Mouse (Mus musculus) heart, postnatal 10 days (tissue): Measurements from ENCODE around the gene Cyb5b. TPM values are rescaled to one million over a fixed set of nuclear protein-coding genes. Genes with fewer than 3 reads are reported as not detected.
"Not testable (repeated sequence)": the region's sequence is repeated elsewhere in the genome, so short reads cannot be mapped to it uniquely, and the experiment has no call there.

Experiments used
- DNase-seq, 2 experiments: peaks; one replicate each; pipeline ENCODE4 v3.0.0; 2021
- intact Hi-C: fragments of 180-260 bp; cut with DNase I; formaldehyde crosslinking; loops from one replicate; pipeline ENCODE4 v1.15.1; 2025
- total RNA-seq, 2 experiments: library from RNA; stranded (reverse); gene quantifications; 2 replicates each; pipeline ENCODE4 v1.2.3; 2021

Gene Cyb5b
- total RNA-seq, 2 experiments from 2014 or later = 47.0 to 48.9 TPM

DNA sequence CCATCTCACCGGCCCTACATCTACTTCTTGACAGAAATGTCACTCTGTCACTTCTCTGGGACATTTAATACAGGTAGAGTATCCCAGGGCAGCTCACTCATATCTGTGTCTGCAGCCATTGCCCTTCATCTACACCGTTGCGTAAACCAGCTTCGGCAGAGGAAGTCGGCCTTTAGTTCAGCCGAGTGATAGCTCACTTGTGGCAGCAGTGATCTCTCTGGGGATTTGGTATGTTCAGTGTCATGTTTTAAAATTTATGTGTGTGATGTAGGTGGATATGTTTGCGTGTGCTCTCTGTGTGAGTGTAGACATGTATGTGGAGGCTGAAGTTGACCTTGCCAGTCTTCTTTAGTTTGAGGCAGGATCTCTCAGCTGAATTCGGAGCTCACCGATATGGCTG lies 15.3 kb downstream of the Cyb5b start:
- no peak for DNase-seq
- intact Hi-C loops = no loop called here

- intact Hi-C loops = no loop called here
- DNase-seq = peak in 1 of 2 experiments; percentile 53
Observed at GRCm38 (mm10) chr8:107167848-107168247, 17.4 kb downstream of the Cyb5b start.

GRCm38 (mm10) chr8:107172152-107172551 lies 21.7 kb downstream of the Cyb5b start:
- DNase-seq = peak; percentile 54 to 55
- intact Hi-C loops = loop anchor here (1.0 kb wide), 1 partner anchor 53 kb away; no protein-coding TSS in a partner anchor

- peak in 1 of 2 experiments; percentile 36 for DNase-seq
- intact Hi-C loops = loop anchor here (1.0 kb wide), 1 partner anchor 54 kb away; no protein-coding TSS in a partner anchor
Observed at GRCm38 (mm10) chr8:107172969-107173645, 22.7 kb downstream of the Cyb5b start.

DNA sequence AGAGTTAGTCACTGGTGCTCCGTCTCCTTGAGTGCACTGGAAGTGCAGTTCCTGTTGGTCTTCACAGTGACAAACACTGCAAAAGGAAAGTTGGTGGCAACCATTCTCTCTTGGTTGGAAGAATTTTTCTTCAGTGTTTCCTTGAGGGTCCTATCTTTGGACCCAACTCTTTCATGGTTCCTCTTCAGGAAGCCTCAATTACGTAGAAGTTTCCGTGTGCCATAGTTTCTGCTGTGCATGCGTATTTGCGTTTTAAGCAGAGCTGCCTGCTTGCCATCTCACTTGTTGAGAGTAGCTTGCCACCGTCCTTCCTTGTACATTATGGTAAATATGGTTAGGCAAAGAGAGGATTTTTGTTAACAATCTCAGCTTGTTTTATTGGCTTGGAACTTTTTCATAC lies 30.7 kb downstream of the Cyb5b start:
- intact Hi-C loops = no loop called here
- no peak for DNase-seq

- DNase-seq = no peak
- intact Hi-C loops = no loop called here
Observed at GRCm38 (mm10) chr8:107184996-107185395, 34.6 kb downstream of the Cyb5b start.

DNA sequence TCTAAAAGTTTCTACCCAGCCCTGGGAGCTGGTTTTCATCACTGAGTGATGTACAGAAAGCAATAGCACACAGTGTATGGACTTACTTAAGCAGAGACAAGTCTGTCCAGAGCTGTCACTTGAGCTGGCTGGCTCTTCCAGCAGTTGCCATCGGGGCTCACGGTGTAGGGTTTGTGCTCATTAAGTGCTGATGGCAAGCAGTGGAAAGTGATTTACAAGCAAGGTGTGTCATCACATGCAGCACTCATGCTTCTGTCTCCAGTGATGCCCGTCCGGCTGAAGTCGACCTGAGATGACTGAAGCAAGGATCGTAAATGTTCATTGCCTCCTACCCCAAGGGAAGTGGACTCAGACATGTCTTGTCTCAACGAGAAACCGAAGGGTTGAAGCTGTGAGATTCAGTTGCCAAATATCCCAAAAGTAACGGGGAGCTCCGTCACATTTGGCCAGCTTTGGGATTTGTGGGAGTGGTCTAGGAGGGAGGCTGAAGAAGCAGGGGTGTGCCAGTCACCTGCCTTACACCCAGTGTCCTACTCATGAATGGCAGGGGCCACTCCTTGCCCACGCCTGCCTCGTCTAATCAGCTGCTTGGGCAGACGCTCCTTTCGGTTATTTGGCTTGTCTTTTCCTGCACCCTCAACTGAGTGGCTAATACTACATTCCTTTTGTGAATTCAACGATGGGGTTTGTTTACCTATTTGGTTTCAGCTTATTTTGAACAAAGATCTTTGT lies 36.4 kb downstream of the Cyb5b start:
- peak in 1 of 2 experiments; percentile 25 for DNase-seq
- intact Hi-C loops = no loop called here

GRCm38 (mm10) chr8:107187631-107188030 lies 37.2 kb downstream of the Cyb5b start:
- DNase-seq = peak in 1 of 2 experiments; percentile 30
- intact Hi-C loops = no loop called here

DNA sequence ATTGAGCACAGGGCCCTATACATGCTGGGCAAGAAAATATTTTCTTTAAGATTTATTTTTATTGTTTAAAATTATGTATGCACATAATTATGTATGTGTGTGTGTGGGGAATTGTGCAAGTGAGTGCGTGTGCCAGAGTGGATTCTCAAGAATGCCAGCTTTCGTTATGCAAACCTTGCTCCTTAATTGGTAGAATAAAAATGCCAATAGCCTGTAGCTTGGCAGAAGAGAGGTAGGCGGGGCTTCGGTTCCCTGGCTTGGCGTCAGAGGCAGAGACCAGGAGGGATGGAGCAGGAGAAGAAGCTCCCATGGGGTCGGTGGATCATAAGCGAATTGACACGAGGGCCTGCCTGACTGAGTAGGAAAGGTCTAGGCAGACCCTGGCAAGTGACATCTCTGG lies 42.2 kb downstream of the Cyb5b start:
- intact Hi-C loops = no loop called here
- DNase-seq = no peak

DNA sequence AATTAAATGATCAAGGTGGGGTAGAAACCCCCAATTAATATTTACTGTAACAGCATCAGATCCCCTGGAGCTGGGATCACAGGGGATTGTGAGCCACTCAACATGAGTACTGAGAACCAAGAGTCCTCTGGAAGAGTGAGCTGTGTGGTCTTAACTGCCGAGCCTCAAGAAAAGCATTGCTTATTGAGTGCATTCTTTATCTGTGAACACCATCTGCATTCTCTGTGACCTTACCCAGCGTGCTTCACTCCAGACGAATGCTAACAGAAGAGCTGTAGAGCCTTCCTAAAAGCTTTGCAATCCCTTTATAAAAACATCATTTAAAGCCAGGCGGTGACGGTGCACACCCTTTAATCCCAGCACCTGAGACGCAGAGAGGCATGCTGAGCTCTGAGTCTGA lies 42.9 kb downstream of the Cyb5b start:
- intact Hi-C loops = no loop called here
- no peak for DNase-seq

GRCm38 (mm10) chr8:107194786-107195451 lies 44.5 kb downstream of the Cyb5b start:
- intact Hi-C loops = no loop called here
- DNase-seq = no peak

DNA sequence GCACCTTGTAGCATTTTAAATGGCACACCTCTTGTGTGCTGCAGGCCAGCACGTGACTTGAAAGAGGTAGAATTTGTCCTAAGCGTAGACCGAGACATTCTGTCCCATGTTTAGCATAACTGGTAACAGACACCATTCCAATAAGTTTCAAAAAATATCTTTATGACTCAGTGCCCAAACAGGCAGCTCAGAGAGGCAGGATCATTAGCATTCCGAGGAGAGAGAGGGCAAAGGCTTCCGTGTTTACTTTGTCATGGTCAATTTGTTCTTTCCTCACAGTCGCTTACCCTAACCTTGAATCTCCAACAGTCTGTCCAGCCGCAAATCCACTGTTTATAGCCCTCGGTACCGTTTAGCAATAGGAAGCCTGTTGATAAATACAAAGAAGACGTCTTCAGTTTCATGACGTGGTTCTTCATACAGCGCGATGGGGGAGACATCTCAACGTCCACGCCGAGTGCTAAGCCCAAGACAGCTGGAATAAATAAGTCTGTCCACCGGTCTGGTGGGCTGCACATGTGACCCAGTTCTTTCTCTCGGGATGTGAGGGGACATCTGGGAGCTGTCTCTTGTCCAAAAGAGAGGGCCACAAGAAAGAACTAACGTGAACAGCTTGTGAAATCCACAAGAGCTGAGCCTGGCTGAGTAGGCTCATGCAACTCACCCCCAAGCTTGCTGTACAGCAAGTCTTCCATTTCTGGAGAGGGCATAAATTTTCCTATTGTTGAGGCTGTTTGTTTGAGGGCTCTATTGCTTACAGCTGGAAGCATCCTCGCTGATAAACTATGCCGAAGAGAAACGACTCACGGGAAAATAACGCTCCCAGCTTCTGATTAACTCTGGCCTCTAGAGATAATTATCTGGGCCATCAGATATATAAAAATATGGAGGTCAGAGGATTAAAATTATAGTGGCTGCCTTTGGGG lies 47.7 kb downstream of the Cyb5b start:
- peak in 1 of 2 experiments; percentile 30 for DNase-seq
- intact Hi-C loops = no loop called here

DNA sequence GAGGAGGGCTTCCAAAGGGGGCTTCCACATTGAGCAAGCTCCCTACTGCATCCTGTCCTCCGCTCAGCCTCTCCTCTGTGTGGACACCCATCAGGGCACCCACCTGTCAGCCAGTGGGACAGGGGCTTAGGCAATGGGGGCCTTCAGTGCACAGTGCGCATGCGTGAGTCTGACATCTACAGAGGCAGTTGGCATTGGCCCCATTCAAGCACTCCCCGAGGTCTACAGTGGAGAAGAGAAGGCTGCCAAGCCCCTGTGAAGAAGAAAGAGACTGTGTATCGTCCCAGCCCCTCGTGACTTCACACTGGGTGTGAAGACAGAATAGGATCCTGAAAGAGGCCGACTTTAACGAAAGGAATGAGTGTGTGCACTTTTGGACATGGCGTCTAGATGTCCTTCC lies 54.7 kb downstream of the Cyb5b start:
- DNase-seq = no peak
- intact Hi-C loops = loop anchor here (5.0 kb wide), 2 partner anchors 87 to 117 kb away; partner anchors contain the start of gene Nfat5

DNA sequence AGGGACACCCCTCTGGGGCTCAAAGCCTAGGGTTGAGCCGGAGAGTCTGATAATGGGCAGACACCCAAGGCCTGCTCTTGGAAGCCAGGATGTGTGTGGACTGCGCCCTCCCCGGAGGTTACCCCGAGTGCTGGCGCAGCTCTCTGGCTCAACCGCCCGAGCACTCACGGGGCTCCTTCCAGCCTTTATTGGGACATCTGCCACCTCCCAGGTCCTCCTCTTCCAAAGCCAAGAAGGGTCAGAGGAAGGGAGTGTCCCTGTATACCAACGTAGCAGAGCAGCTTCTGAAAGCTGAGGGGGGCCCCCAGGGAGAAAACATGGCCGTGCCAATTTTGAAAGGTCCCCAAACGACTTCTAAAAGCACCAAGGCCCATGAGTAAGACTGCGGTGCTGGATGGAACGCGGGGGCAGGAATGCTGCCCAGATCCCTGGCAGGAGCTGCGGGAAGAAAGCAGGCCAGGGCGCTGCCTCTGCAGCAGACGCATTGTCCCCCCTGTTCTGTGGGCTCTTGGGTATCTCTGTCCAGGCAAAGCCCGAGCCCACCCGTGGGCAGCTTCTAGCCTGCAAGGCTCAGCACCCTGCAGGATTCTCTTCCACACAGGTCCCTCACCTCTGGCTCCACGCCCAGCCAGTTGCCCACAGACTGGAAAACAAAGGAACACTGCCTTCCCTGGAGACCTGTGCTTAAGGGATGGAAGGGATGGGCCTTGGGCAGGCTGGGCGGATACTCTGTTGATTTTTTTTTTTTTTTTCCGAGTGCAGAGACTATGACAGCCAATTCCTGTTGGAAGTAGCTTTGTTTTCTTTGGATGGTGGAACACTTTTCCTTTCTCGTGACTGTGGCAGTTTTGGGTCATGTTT lies 55.5 kb downstream of the Cyb5b start:
- DNase-seq = peak; percentile 85 to 87
- intact Hi-C loops = loop anchor here (5.0 kb wide), 2 partner anchors 86 to 116 kb away; partner anchors contain the start of gene Nfat5

DNA sequence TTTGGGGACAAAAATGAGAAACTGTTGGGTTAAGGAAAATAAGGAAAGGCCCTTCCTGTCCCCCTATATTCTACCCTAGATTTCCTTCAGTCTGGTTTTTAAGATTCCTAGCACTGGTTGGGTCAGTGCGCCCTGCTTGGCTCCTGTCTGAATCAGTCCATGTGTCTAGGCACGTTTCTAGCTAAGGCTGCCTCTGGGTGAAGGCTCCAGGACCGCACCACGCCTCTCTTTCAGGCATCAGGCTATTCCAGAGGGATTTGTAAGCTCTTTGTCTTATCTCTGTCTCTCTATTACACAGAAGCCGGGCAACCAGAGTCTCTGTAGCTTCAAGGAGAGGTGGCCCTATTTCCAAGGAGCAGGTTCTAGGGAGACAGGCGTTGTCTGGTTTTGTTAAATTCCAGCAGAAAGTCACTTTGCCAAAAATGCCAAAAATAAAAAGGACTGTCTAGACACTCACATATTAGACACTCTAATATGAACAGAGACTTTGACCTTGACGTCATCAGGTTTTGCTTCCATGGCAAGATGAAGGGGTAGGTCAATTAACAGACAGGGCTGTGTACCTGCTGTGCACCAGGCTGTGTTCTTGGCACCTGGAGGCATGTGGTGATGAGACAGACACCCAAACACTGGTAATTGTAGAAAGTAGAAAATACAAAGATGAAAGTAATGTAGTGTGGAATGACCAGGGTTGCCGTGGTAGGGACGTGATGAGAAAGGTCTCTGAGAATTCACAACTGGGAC lies 56.5 kb downstream of the Cyb5b start:
- DNase-seq = peak in 1 of 2 experiments; percentile 27
- intact Hi-C loops = loop anchor here (5.0 kb wide), 2 partner anchors 85 to 115 kb away; partner anchors contain the start of gene Nfat5

- intact Hi-C loops = loop anchor here (5.0 kb wide), 2 partner anchors 83 to 113 kb away; partner anchors contain the start of gene Nfat5
Observed at GRCm38 (mm10) chr8:107209185-107209584, 58.7 kb downstream of the Cyb5b start.

GRCm38 (mm10) chr8:107212006-107212405 lies 61.6 kb downstream of the Cyb5b start:
- intact Hi-C loops = no loop called here
- no peak for DNase-seq

More at GRCm38 (mm10) chr8:107209185-107209584, 58.7 kb downstream of the Cyb5b start:
- peak in 1 of 2 experiments; percentile 18 for DNase-seq

GRCm38 (mm10) chr8:107217230-107217629 lies 66.8 kb downstream of the Cyb5b start:
- intact Hi-C loops, DNase-seq: not testable (repeated sequence)
